Mouse (Mus musculus): Measurements from ENCODE around the gene Clrn2.

DNA sequence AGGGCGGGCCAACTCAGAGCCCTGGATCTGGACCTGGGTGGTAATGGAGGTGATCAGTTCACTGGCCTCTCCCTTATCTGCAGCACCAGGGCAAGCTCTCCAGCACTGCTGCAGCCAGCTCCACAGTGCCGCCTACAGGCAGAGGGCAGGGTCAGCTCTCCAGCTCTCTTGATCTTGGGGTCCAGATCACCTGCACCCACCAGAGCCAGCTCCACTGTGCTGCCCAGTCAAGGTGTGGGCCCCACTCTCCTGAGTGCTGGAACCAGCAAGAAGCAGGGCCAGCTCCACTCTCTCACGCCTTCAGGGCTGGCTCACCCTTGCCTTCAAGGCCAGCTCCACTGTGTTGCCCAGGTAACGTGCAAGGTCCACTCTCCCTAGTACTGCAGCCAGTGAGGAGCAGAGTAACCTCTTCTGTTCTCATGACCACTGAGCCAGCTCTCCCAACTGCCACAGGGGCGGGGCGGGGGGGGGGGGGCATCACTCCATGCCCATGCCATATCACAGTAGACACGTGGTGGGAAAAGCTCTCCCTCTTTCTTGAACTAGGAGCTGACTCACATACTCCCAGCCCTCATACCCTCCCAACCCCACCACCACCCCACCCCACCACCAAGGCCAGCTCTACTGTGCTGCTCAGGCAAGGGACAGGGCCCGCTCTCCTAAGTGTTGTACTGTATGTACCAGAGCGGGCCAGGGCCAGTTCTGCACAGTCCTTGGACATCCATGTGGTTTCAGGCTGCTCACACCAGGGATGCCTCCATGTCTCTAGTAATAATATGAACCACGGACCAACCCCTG, 33.5 kb upstream of the Clrn2 start:
- peak; percentile 76 for TF ChIP-seq CTCF (IDR thresholded peaks at IDR 0.05; ENCODE audit: low read depth, low read length)
- TF ChIP-seq POLR2A (IDR thresholded peaks at IDR 0.05; ENCODE audit: extremely low read depth, insufficient read depth, low read length) = no peak
